Mouse (Mus musculus): ENCODE measurements at regions not wholly inside any gene's neighbourhood (a gene's known extent, or its start where the extent isn't known, plus 50 kb on each side); places are given as distances from the start of the nearest gene placed in this dataset.

GRCm38 (mm10) chr10:98504524-98504923, 409.7 kb upstream of the Atp2b1 start:
- no peak for ATAC-seq (replicated peaks)

GRCm38 (mm10) chr10:98508515-98509143, 405.6 kb upstream of the Atp2b1 start:
- no peak overlapping the region for H3K4me3 ChIP-seq
- ATAC-seq (replicated peaks), result peak; percentile 48; the same call in 1 of the 2 replicates

More at GRCm38 (mm10) chr10:98504524-98504923, 409.7 kb upstream of the Atp2b1 start:
- Histone ChIP-seq H3K4me3 (no peak overlapping the region), H3K9ac (no peak overlapping the region), H3K27ac (no peak overlapping the region), H3K36me3 (replicated peaks) (no peaks in the 10 kb centered on the region), H3K9me3 (no peaks in the 10 kb centered on the region), H3K4me1 (no peaks in the 10 kb centered on the region), H3K27me3 (replicated peaks) (no peaks in the 10 kb centered on the region), H3K4me2 (no peak overlapping the region)
- 89% methylated on average over 3 of the region's 3 CpGs for WGBS

GRCm38 (mm10) chr10:98514836-98515235, 399.4 kb upstream of the Atp2b1 start:
- Histone ChIP-seq H3K27me3 (replicated peaks) (no peaks in the 10 kb centered on the region), H3K27ac (no peak overlapping the region), H3K4me3 (no peak overlapping the region), H3K4me2 (no peak overlapping the region), H3K4me1 (no peaks in the 10 kb centered on the region), H3K9me3 (no peaks in the 10 kb centered on the region), H3K36me3 (replicated peaks) (no peaks in the 10 kb centered on the region), H3K9ac (no peak overlapping the region)
- WGBS, result 94% methylated on average over 1 of the region's 1 CpGs
- no peak for ATAC-seq (replicated peaks)

More at GRCm38 (mm10) chr10:98508515-98509143, 405.6 kb upstream of the Atp2b1 start:
- Histone ChIP-seq H3K27ac (0 out of 2 replicates have a peak overlapping the region, but pooled peaks have one; percentile 8), H3K4me1 (no peaks in the 10 kb centered on the region), H3K27me3 (replicated peaks) (no peaks in the 10 kb centered on the region), H3K36me3 (replicated peaks) (no peaks in the 10 kb centered on the region), H3K4me2 (no peak overlapping the region), H3K9me3 (no peaks in the 10 kb centered on the region), H3K9ac (no peak overlapping the region)
- WGBS, result 35% methylated on average over 5 of the region's 5 CpGs

- Histone ChIP-seq H3K4me2 (no peak overlapping the region), H3K9ac (no peak overlapping the region), H3K4me3 (no peak overlapping the region), H3K9me3 (no peaks in the 10 kb centered on the region), H3K36me3 (replicated peaks) (no peaks in the 10 kb centered on the region), H3K27me3 (replicated peaks) (no peaks in the 10 kb centered on the region), H3K27ac (no peak overlapping the region), H3K4me1 (no peaks in the 10 kb centered on the region)
- ATAC-seq (replicated peaks), result no peak
- 91% methylated on average over 2 of the region's 2 CpGs for WGBS
These were observed 396.6 kb upstream of the Atp2b1 start for GRCm38 (mm10) chr10:98517609-98518008.

GRCm38 (mm10) chr10:98529565-98529964, 384.6 kb upstream of the Atp2b1 start:
- Histone ChIP-seq H3K27ac (no peak overlapping the region), H3K4me3 (no peak overlapping the region), H3K4me2 (no peak overlapping the region), H3K9me3 (no peaks in the 10 kb centered on the region), H3K36me3 (replicated peaks) (no peaks in the 10 kb centered on the region), H3K9ac (no peak overlapping the region), H3K4me1 (no peaks in the 10 kb centered on the region), H3K27me3 (replicated peaks) (no peaks in the 10 kb centered on the region)
- 78% methylated on average over 4 of the region's 4 CpGs for WGBS
- no peak for ATAC-seq (replicated peaks)

- Histone ChIP-seq H3K4me1 (no peaks in the 10 kb centered on the region), H3K9me3 (no peaks in the 10 kb centered on the region), H3K27ac (no peak overlapping the region), H3K36me3 (replicated peaks) (no peaks in the 10 kb centered on the region), H3K4me3 (no peak overlapping the region), H3K9ac (no peak overlapping the region), H3K27me3 (replicated peaks) (no peaks in the 10 kb centered on the region), H3K4me2 (no peak overlapping the region)
- ATAC-seq (replicated peaks), result no peak
- WGBS, result 91% methylated on average over 4 of the region's 4 CpGs
These were observed 382.8 kb upstream of the Atp2b1 start for GRCm38 (mm10) chr10:98531425-98531824.

- no peak for ATAC-seq (replicated peaks)
- H3K27me3 ChIP-seq (replicated peaks), result no peaks in the 10 kb centered on the region
- H3K4me1 ChIP-seq, result peaks cover 5% of the 10 kb centered on the region
- no peaks in the 10 kb centered on the region for H3K9me3 ChIP-seq
- no peak overlapping the region for H3K9ac ChIP-seq
- H3K27ac ChIP-seq, result no peak overlapping the region
- H3K4me3 ChIP-seq, result no peak overlapping the region
- H3K36me3 ChIP-seq (replicated peaks), result no peaks in the 10 kb centered on the region
- WGBS, result 54% methylated on average over 1 of the region's 1 CpGs
- no peak overlapping the region for H3K4me2 ChIP-seq
These were observed 375.5 kb upstream of the Atp2b1 start for GRCm38 (mm10) chr10:98538706-98539105.

- Histone ChIP-seq H3K9ac (no peak overlapping the region), H3K27ac (no peak overlapping the region), H3K4me1 (peaks cover 10% of the 10 kb centered on the region), H3K27me3 (replicated peaks) (no peaks in the 10 kb centered on the region), H3K36me3 (replicated peaks) (no peaks in the 10 kb centered on the region), H3K4me2 (no peak overlapping the region), H3K4me3 (no peak overlapping the region), H3K9me3 (no peaks in the 10 kb centered on the region)
- no peak for ATAC-seq (replicated peaks)
These were observed 373.1 kb upstream of the Atp2b1 start for GRCm38 (mm10) chr10:98541062-98541461.

- no peak overlapping the region for H3K9ac ChIP-seq
- H3K27me3 ChIP-seq (replicated peaks), result no peaks in the 10 kb centered on the region
- H3K4me3 ChIP-seq, result no peak overlapping the region
- H3K36me3 ChIP-seq (replicated peaks), result no peaks in the 10 kb centered on the region
- no peak overlapping the region for H3K27ac ChIP-seq
- 91% methylated on average over 2 of the region's 2 CpGs for WGBS
- ATAC-seq (replicated peaks), result no peak
- no peak overlapping the region for H3K4me2 ChIP-seq
- no peaks in the 10 kb centered on the region for H3K9me3 ChIP-seq
- peaks cover 10% of the 10 kb centered on the region for H3K4me1 ChIP-seq
These were observed 372.1 kb upstream of the Atp2b1 start for GRCm38 (mm10) chr10:98542072-98542471.

GRCm38 (mm10) chr10:98543253-98543997, 370.8 kb upstream of the Atp2b1 start:
- no peaks in the 10 kb centered on the region for H3K9me3 ChIP-seq
- H3K9ac ChIP-seq, result no peak overlapping the region
- H3K36me3 ChIP-seq (replicated peaks), result no peaks in the 10 kb centered on the region
- no peak overlapping the region for H3K4me3 ChIP-seq
- peak; percentile 90 for ATAC-seq (replicated peaks)
- H3K4me1 ChIP-seq, result peaks cover 10% of the 10 kb centered on the region
- 0 out of 2 replicates have a peak overlapping the region, but pooled peaks have one; percentile 11 for H3K4me2 ChIP-seq
- H3K27ac ChIP-seq, result peak overlapping the region; percentile 43; the same call in 1 of the 2 replicates
- WGBS, result 17% methylated on average over 8 of the region's 8 CpGs
- no peaks in the 10 kb centered on the region for H3K27me3 ChIP-seq (replicated peaks)

GRCm38 (mm10) chr10:98543998-98544349, 370.2 kb upstream of the Atp2b1 start:
- no peak overlapping the region for H3K9ac ChIP-seq
- peak; percentile 62; the same call in 1 of the 2 replicates for ATAC-seq (replicated peaks)
- 0 out of 2 replicates have a peak overlapping the region, but pooled peaks have one; percentile 43 for H3K27ac ChIP-seq
- no peaks in the 10 kb centered on the region for H3K36me3 ChIP-seq (replicated peaks)
- peaks cover 10% of the 10 kb centered on the region for H3K4me1 ChIP-seq
- WGBS, result 53% methylated on average over 5 of the region's 5 CpGs
- H3K27me3 ChIP-seq (replicated peaks), result no peaks in the 10 kb centered on the region
- no peak overlapping the region for H3K4me3 ChIP-seq
- no peaks in the 10 kb centered on the region for H3K9me3 ChIP-seq
- H3K4me2 ChIP-seq, result peak overlapping the region; percentile 11; the same call in 1 of the 2 replicates

GRCm38 (mm10) chr10:98554575-98554974, 359.6 kb upstream of the Atp2b1 start:
- Histone ChIP-seq H3K27ac (no peak overlapping the region), H3K9me3 (no peaks in the 10 kb centered on the region)
- 94% methylated on average over 3 of the region's 3 CpGs for WGBS

More at GRCm38 (mm10) chr10:98554575-98554974, 359.6 kb upstream of the Atp2b1 start:
- H3K4me2 ChIP-seq, result no peak overlapping the region
- no peak overlapping the region for H3K9ac ChIP-seq
- no peaks in the 10 kb centered on the region for H3K4me1 ChIP-seq
- no peak for ATAC-seq (replicated peaks)
- H3K36me3 ChIP-seq (replicated peaks), result no peaks in the 10 kb centered on the region
- H3K27me3 ChIP-seq (replicated peaks), result no peaks in the 10 kb centered on the region
- no peak overlapping the region for H3K4me3 ChIP-seq

All from midbrain, embryonic 15.5 days (tissue).